Mouse (Mus musculus): Measurements from ENCODE around the gene Ccdc27.

- TF ChIP-seq CTCF (IDR thresholded peaks at IDR 0.05; ENCODE audit: extremely low read depth, insufficient read depth, insufficient read length, insufficient replicate concordance), result no peak
- no peak for TF ChIP-seq POLR2A (IDR thresholded peaks at IDR 0.05; ENCODE audit: low read depth, low read length)
Observed at GRCm38 (mm10) chr4:154015476-154015875, 27.0 kb downstream of the Ccdc27 start.
